Mouse (Mus musculus) pancreas, adult 10 weeks (tissue): ENCODE data around the gene Foxe1. TPM values are rescaled to one million over a fixed set of nuclear protein-coding genes. Genes with fewer than 3 reads are reported as not detected.

ENCODE experiments used
- polyA plus RNA-seq: library from polyadenylated mRNA; stranded (reverse); fragments of 350-450 nt; fragmentation: Illumina TruSeq; extraction: RNeasy Lipid Tissue Mini Kit (QIAGEN cat#74804); gene quantifications from one replicate; pipeline ENCODE4 v1.2.3, GENCODE M21; 2015; ENCODE audit warnings: low read depth, low replicate concordance; ENCODE audit not compliant: insufficient read depth

Foxe1 gene
- polyA plus RNA-seq: not detected

GRCm38 (mm10) chr4:46343596-46344260, at the start of gene Foxe1:
Gene Foxe1, plus strand, starts transcription at chr4:46343609.

GRCm38 (mm10) chr4:46389013-46389611, 45.7 kb downstream of the Foxe1 start, which contains the start of gene Trmo:
Gene Trmo, minus strand, starts transcription at chr4:46389437.

Other genes with a start within 250 kb of the Foxe1 start
- 7.7 TPM for gene Ncbp1, start 205.0 kb upstream of the Foxe1 start, polyA plus RNA-seq
- gene Tstd2, start 204.9 kb upstream of the Foxe1 start, polyA plus RNA-seq: 5.5 TPM
- gene Xpa, start 147.3 kb upstream of the Foxe1 start, polyA plus RNA-seq: 3.3 TPM
- 0.85 TPM for gene Trmo, start 45.8 kb downstream of the Foxe1 start, polyA plus RNA-seq
- not detected for gene Hemgn, start 69.9 kb downstream of the Foxe1 start, polyA plus RNA-seq
- 25.5 TPM for gene Anp32b, start 107.3 kb downstream of the Foxe1 start, polyA plus RNA-seq
- gene Nans, start 145.6 kb downstream of the Foxe1 start, polyA plus RNA-seq: 9.7 TPM
- gene Trim14, start 192.5 kb downstream of the Foxe1 start, polyA plus RNA-seq: 4.8 TPM